Mouse (Mus musculus) urinary bladder, postnatal 4 days (tissue): Measurements from ENCODE around the gene Cnnm3.
"Not testable (repeated sequence)": the region's sequence is repeated elsewhere in the genome, so short reads cannot be mapped to it uniquely, and the experiment has no call there.

ENCODE experiments used
- DNase-seq, 2 experiments: peaks; one replicate each; pipeline ENCODE4 v3.0.0; 2021 to 2022; ENCODE audit warnings: low spot score in 2 of 2

Gene Cnnm3

DNA sequence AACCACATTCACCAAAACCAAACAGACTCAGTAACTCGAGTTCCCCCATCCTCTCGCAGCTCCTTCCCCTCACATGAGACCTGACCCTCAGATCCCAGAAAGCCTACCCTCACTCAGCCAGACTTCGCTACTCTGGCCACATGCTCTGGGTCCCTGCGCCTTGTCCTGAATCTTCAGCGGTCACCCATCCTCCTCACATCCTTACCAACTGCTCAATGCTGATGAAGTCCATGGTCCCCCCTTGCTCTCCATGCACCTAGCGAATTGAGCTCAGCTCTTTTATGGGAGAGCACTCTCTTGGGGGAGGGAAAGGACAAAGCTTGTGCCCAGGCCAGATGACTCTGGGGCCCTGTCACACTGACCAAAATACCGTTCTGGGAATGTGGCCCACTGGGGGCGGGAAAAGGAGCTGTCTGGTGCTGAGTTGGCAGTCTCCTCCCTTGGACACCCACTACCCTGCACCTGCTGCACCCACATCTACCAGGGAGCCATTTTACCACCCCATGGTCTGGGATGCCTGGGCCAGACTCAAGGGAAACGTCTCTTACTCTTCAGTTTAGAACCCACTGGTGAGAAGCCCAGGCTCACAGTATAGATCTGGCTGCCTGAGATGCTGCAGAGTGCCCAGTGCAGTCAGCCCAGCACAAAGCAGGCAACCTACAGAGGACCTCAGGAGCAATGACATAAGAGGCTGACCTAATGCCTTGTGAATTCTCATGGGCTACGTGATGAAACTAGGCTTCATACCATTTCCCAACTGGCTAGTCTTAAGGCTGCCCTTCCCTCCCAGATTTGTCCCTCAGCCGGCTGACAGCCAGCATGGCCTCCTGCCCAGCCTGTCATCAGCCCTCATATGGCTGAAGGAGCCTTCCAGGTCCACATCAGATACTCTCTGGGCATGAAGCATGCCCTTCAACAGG is 24.1 kb downstream of the Cnnm3 start:
- DNase-seq = no peak

DNA sequence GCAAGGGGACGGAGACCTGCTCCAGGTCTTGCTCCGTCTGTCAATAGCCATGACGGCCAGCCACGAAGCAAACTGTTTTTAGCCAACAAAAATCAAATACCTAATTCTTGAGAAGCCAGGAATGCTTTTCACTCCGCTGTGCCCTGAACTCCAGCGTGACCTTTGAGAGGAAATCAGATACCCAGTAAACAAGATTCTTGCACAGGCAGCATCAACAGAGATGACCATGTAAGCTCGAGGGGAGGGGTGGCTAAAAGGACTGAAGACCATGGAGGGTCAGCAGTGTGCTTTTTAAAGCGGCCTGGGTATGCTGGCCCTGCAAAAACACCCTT is 24.7 kb downstream of the Cnnm3 start:
- no peak for DNase-seq

DNA sequence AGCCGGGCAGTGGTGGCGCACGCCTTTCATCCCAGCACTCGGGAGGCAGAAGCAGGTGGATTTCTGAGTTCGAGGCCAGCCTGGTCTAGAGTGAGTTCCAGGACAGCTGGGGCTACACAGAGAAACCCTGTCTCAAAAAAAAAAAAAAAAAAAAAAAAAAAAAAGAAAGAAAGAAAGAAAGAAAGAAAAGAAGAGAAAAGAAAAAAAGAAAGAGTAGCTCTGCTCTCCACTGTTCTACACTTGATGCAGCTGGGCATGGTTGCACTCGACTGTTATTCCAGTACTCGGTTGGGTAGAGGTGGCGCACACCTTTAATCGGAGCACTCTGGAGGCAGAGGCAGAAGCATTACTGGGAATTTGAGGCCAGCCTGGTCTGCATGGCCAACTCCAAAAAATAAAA is 25.1 kb downstream of the Cnnm3 start, which contains the start of gene Ankrd23:
Gene Ankrd23, minus strand, starts transcription at position 101 of the 400 bp plus-strand sequence.
- DNase-seq = not testable (repeated sequence)

DNA sequence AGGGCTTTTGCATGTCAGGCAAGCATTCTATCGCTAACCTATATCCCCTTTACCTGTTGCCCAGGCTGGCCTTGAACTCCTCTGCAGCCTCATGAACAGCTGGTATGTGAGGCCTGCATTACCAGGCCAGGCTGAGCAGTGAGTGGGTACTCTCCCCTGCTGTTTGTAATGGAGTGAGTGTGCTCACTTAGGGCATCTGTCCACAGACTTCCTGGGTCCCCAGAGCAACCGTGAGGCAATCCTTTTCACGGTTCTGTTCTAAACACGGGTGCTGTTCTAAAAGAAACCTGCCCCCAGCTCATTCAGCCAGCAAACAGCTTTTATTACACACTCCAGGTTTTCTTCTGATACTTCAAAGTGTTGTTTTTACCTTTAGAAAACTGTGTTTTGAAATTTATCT is 27.1 kb downstream of the Cnnm3 start:
- no peak for DNase-seq

GRCm38 (mm10) chr1:36539186-36539585 is 27.5 kb downstream of the Cnnm3 start, which contains the start of gene Gm42417:
Gene Gm42417 (minus strand): TSS chr1:36539429.
- DNase-seq = peak in 1 of 2 experiments; percentile 44

DNA sequence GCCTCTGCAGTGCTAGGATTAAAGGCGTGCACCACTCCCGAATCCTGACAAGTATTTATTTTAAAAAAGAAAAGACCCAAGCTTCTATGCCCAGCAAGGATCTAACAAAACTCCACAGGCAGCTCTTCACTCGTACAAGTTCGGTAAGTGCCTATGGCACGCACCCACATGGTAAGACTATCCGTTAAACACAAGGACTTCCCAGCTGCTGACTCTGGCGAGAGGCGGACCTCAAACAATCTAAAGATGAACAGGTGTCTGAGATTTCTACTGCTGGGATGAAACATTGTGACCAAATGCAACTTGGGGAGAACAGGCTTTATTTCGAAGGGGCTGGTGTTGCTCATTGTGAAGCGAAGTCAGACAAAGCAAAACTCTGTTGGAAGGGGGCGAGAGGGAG is 28.5 kb downstream of the Cnnm3 start:
- DNase-seq = no peak

- no peak for DNase-seq
Measured at GRCm38 (mm10) chr1:36540807-36541206, 29.1 kb downstream of the Cnnm3 start.

- DNase-seq = no peak
Measured at GRCm38 (mm10) chr1:36541844-36542243, 30.2 kb downstream of the Cnnm3 start.

DNA sequence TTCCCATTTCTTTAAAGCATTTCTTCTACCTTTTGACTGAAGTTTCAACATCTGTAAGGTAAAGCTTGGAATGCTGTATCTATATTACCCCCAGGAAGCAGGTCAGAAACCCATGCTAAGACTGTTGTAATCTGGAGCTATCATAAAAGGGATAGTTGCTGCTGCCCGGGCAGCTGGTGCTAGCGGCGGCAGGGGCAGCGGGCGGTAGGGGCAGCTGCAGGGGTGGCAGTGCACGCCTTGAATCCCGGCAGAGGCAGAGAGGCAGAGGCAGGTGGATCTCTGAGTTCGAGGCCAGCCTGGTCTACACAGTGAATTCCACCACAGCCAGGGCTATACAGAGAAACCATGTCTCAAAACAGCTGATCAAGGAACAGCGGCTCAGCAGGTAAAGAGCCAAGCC is 31.3 kb downstream of the Cnnm3 start:
- DNase-seq = no peak

DNA sequence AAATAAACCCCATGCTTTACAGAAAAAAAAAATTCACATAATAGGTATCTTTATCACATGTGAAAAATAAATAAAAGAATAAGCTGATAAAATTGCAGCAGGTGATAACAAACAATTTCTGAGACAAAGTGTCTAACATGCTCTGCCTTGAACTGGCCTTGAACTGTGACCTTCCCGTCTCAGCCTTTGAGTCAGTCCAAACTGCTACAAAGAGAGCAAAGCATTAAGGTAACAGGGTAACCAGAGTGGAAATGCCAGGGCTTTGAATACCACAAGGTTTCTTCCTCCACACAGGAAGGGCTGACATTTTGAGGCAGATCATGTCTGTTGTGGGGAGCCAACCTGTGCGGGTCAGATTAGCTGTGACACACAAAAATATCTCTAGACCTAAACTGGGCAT is 33.7 kb downstream of the Cnnm3 start:
- no peak for DNase-seq

GRCm38 (mm10) chr1:36545845-36546600 is 34.4 kb downstream of the Cnnm3 start:
- no peak for DNase-seq

GRCm38 (mm10) chr1:36546888-36547471 is 35.3 kb downstream of the Cnnm3 start, which contains the start of gene Ankrd39:
Gene Ankrd39 (minus strand): TSS chr1:36547445.
- DNase-seq = peak; percentile 97

DNA sequence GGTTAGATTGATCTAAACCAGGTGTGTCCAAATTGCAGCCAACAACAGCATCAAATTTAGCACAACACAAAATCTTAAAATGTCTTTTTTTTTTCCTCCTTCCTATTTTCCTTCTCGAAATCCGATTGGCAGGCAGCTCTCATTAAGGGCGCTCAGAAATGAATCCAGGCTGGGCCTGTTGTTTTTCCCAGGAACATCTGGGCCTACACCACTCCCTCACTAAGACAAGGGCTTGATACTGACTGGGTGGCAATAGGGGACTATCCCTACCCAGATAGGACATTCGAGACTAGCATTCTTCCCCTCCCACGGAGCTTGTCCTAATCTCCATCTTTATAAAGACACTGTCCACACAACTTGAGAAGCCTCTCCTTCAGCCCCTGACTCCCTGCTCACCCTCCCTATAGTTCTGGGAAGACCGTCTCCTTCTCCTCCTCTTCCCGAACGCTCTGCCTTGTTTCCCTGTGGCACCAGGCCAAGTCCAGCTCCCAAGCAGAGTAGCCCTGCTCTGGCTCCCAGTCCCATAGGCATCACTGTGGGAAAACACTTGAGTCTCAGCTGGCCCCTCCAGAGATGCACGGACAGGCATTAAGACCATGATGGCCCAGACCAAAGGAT is 36.4 kb downstream of the Cnnm3 start:
- peak in 1 of 2 experiments; percentile 69 for DNase-seq

GRCm38 (mm10) chr1:36548771-36549170 is 37.1 kb downstream of the Cnnm3 start:
- DNase-seq = no peak

DNA sequence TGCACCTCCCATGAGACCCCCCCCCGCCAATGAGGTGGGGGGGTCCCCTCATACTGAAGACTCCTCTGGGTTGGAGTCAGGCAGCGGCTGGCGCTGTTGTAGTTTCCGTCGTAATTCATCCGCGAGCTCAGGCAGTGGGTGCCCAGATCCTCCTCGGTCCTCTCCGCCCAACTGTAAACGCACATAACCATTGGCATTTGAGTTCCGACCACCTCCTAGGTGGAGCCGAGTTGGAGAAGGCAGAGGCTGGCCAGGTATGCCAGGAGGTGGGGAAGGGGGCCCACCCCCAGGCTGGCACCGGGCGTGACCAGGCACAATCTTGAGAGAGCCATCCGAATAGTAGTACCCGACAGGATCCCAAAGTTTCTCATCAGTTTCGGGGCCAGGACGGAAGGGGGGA is 37.8 kb downstream of the Cnnm3 start:
- no peak for DNase-seq

DNA sequence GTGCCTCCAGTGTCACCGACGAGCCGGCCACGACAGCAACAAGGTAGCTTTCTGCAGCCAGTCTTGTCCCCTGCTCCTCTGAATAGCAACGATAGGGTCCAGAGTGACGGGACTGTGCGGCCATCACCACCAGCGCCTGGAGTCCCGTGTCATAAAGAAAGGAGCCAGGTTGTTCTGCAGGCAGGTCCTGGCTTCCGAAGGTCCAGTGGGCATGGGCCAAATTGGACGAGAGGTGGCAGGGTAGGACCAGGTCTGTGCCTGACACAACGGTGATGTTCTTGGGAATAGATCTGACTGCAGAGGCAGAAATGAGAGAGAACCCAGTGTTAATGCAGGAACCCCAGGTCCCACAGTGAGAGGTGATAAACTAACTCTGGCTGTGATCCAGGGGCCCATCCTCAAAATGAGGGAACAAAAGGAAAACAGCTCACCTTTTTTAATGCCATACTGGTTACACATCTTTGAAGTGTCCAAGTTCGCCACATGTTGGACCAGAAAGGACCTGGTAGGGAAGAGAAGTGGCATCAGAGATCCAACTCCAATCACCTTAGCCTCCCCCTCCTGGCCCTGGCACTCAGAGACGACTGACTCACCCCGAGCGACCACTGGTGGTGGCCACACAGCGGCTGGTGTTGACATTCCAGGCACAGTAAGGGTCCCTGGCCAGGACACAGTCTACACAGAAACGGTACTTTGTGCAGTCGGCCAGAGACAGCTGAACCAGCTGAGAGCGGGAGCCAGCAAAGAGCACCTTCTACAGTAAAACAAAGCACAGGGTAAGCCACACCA is 38.6 kb downstream of the Cnnm3 start:
- no peak for DNase-seq

- no peak for DNase-seq
Measured at GRCm38 (mm10) chr1:36551904-36552303, 40.2 kb downstream of the Cnnm3 start.

DNA sequence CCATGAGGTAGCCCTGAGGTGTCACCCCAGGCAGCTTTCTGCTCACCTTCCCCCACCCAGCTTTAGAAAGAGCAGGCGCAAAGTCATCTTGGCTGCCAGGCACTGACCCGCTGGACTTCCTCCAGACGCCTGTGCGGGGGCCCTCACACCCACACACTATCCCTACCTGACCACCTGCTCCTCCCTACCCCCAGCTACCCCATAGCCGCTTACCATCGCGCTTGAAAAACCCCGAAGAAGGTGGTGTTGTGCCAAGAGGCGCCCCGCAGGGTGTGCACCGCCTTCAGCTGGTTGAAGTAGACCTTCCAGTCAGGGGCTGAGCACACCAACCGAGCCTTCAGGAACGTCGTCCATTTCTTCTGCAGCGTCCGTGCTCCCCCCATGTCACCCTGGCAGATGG is 40.8 kb downstream of the Cnnm3 start:
- no peak for DNase-seq

DNA sequence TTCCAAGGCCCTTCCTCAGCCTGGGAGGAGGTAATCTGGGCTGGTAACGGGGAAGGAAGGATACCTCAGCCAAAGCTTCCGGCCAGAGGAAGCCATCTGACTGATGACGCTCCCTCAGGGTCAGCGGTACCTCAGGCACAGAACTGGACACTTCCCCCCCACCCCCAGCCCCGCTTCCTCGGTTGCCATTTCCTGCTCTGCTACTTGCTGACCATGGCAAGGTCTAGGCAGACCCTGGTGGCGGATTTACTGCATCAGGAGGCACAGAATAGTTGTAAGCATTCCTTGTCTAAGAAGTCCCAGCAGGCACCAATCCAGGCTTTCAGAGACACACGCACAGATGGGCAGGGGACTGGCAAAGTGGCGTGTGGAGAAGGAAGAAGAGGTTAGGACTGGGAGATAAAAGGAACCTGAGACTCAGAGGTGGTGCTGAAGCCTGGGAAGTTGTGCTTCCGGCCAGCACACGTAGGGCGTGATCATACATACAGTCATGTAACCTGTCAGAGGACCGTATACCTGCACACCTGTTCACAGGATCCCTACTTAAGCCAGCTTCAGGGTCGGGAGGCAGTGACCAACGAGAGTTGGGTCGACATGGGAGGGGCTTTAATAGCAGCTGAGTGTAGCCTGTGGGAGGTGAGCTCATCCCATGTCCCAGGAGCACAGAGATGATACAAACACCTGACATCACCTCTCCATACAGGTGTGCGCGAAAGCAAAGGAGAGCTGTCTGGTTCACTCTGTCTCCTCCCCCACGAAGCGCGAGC is 43.1 kb downstream of the Cnnm3 start:
- no peak for DNase-seq

DNA sequence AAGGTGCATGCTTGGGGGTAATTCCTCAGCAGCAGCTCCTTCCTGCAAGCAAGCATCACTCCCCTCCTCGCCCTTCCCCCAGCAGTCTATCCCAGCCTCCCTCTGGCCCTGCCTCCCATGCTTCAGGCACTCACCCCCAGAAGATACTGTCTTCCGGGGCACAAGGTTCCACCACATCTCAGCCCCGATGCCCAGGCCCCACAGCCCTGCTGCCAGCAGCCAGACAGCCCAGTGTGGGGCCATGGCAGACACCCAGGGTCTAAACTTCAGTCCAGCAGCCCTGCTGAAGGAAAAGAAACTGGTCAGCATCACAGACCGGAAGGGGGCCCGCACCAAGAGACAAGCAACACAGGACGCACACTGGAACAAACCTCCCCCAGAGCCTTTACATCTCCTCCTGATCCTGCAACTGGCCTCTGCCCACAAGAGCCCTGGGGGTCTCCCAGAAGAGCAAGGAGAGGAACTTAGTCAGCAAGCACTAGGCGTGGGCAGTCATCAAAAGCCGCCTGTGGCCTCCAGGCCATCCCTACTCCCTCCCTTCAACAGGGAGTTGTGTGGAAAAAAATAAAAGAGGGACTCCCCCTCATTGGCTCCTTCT is 44.2 kb downstream of the Cnnm3 start:
- no peak for DNase-seq
